Mouse (Mus musculus) small intestine, adult 2 months (tissue): ENCODE measurements around the gene Cfap44.

Experiments used
- CTCF ChIP-seq: fragments of 200-500 bp; IDR thresholded peaks from 2 replicates; pipeline ENCODE4 v1.5.1; 2012; ENCODE audit warnings: low read depth, mild to moderate bottlenecking, control low read depth, inconsistent platforms, low read length, moderate library complexity, mixed read lengths; ENCODE audit not compliant: insufficient replicate concordance, insufficient read length; ENCODE audit errors: extremely low read depth
- POLR2A ChIP-seq: fragments of 200-500 bp; IDR thresholded peaks from 2 replicates; pipeline ENCODE4 v1.6.1; 2012; ENCODE audit warnings: low read depth, mild to moderate bottlenecking, control low read depth, inconsistent platforms, low read length, moderate library complexity

GRCm38 (mm10) chr16:44529691-44530090 lies 135.1 kb downstream of the Cfap44 start:
- TF ChIP-seq POLR2A, result no peak
- no peak for TF ChIP-seq CTCF
